Mouse (Mus musculus) hindbrain, embryonic 15.5 days (tissue): ENCODE results near the gene Hat1. TPM values are rescaled to one million over a fixed set of nuclear protein-coding genes. Genes with fewer than 3 reads are reported as not detected.

Source experiments
- ATAC-seq: fragments of 200-750 bp; cut with Nextera tagmentation; 2 replicates; pipeline ENCODE4 v1.8.0; 2017; ENCODE audit warnings: low read depth, moderate number of reproducible peaks, moderate TSS enrichment; ENCODE audit not compliant: low FRiP score
- H3K27ac ChIP-seq: fragments of 300-500 bp; sonication (generic); replicated peaks from 2 replicates; pipeline ENCODE4 v1.5.1; 2015; ENCODE audit warnings: mild to moderate bottlenecking, inconsistent platforms
- H3K27me3 ChIP-seq: fragments of 300-500 bp; sonication (generic); 2 replicates; pipeline ENCODE4 v1.6.1; 2015; ENCODE audit warnings: control low read depth, inconsistent platforms
- H3K36me3 ChIP-seq: fragments of 300-500 bp; sonication (generic); 2 replicates; pipeline ENCODE4 v1.6.1; 2015; ENCODE audit warnings: control low read depth, inconsistent platforms
- H3K4me1 ChIP-seq: fragments of 300-500 bp; sonication (generic); replicated peaks from 2 replicates; pipeline ENCODE4 v1.6.1; 2015; ENCODE audit warnings: control low read depth, inconsistent platforms
- H3K4me2 ChIP-seq: fragments of 300-500 bp; sonication (generic); 2 replicates; pipeline ENCODE4 v1.6.1; 2015; ENCODE audit warnings: moderate library complexity, mild to moderate bottlenecking, inconsistent platforms
- H3K4me3 ChIP-seq: fragments of 300-500 bp; sonication (generic); 2 replicates; pipeline ENCODE4 v1.5.1; 2015; ENCODE audit warnings: mild to moderate bottlenecking, inconsistent platforms
- H3K9ac ChIP-seq: fragments of 300-500 bp; sonication (generic); 2 replicates; pipeline ENCODE4 v1.6.1; 2015; ENCODE audit warnings: inconsistent platforms
- H3K9me3 ChIP-seq: fragments of 300-500 bp; sonication (generic); 2 replicates; pipeline ENCODE4 v1.6.1; 2016; ENCODE audit warnings: control low read depth, inconsistent platforms
- WGBS: fragments of 180-500 bp; shearing (Covaris S2); methylation state at CpG from one replicate; pipeline ENCODE4 v1.1.7; 2015; 5-methylcytosine and 5-hydroxymethylcytosine counted together
- polyA plus RNA-seq: library from polyadenylated mRNA; unstranded; fragments of >200 nt; fragmentation: Nextera tagmentation; extraction: Ambion mirVana; gene quantifications from 2 replicates; pipeline ENCODE4 v1.2.1, GENCODE M21; 2015

The Hat1 gene
- 52.9 and 55.4 TPM in 2 replicates for polyA plus RNA-seq

DNA sequence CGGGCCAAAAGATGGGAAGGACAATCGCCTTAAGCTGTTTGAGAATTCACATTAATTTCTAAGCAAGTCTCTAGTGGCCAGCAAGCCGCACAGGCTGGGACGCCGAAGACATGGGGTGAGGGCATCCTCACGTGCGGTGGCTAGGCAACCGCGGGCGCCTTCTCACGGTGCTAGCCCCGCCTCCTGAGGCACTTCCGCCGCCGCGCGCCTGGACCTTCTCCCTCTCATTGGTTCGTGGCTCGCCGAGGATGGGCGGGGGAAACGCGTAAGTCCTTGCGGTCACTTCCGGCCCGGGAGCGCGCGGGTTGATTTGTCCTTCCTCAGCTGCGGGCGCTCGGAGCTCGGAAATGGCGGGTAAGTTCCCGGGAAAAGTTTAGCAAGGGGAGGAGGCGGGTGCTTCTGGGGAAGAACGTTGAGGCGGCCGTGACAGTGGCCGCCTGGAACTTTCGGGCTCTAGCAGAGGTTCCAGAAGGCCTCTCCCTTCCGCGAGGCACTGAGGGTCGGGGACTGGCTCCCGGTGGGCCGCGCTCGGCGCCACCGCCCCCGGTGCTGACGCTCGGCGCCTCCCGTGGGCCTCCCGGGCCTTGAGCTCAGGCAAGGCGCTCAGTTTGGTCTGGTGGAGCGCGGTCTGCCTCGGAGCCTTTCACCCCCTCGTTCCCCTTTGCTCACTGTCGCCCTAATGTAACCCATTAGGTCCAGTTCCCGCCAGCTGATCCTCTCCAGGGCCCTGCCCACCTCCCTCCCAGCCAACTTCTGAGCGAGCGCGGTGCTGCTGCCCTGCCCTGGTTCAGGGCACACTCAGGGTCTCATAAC is at the start of gene Hat1:
Hat1 (plus strand) TSS at position 8 of the 813 bp plus-strand sequence.
- peak within 1 kb of the TSS; percentile 69 for H3K27ac ChIP-seq
- peak within 1 kb of the TSS; percentile 88 for H3K4me3 ChIP-seq
- H3K4me1 ChIP-seq, result peaks cover 13% of the 10 kb centered on the region
- H3K27me3 ChIP-seq, result no peaks in the 10 kb centered on the region
- peak within 1 kb of the TSS; percentile 61 for H3K9ac ChIP-seq
- H3K36me3 ChIP-seq, result peaks cover 2% of the 10 kb centered on the region; the same call in 1 of the 2 replicates
- under 1% methylated on average over 66 of the region's 66 CpGs for WGBS
- peak within 1 kb of the TSS; percentile 79 for H3K4me2 ChIP-seq
- no peaks in the 10 kb centered on the region for H3K9me3 ChIP-seq
- ATAC-seq, result peak; percentile 99

GRCm38 (mm10) chr2:71340126-71340525 is 48.6 kb upstream of the Hat1 start:
- no peak overlapping the region for H3K27ac ChIP-seq
- ATAC-seq, result no peak
- H3K4me3 ChIP-seq, result no peak overlapping the region
- H3K4me1 ChIP-seq, result no peaks in the 10 kb centered on the region
- H3K9ac ChIP-seq, result no peak overlapping the region
- H3K9me3 ChIP-seq, result no peaks in the 10 kb centered on the region
- H3K4me2 ChIP-seq, result no peak overlapping the region
- no peaks in the 10 kb centered on the region for H3K27me3 ChIP-seq
- peaks cover 38% of the 10 kb centered on the region for H3K36me3 ChIP-seq
- WGBS, result 89% methylated on average over 5 of the region's 5 CpGs

- Histone ChIP-seq H3K27ac (no peak overlapping the region), H3K4me3 (no peak overlapping the region), H3K4me1 (no peaks in the 10 kb centered on the region), H3K4me2 (no peak overlapping the region), H3K36me3 (peaks cover 26% of the 10 kb centered on the region), H3K9ac (no peak overlapping the region), H3K9me3 (no peaks in the 10 kb centered on the region), H3K27me3 (no peaks in the 10 kb centered on the region)
- no peak for ATAC-seq
- 89% methylated on average over 10 of the region's 10 CpGs for WGBS
Measured at GRCm38 (mm10) chr2:71343884-71344640, 44.7 kb upstream of the Hat1 start.

- no peak for ATAC-seq
- Histone ChIP-seq H3K4me2 (no peak overlapping the region), H3K27ac (no peak overlapping the region), H3K9me3 (no peaks in the 10 kb centered on the region), H3K36me3 (peaks cover 20% of the 10 kb centered on the region), H3K27me3 (no peaks in the 10 kb centered on the region), H3K9ac (no peak overlapping the region), H3K4me1 (0 out of 2 replicates have a peak, but pooled peaks cover 8% of the 10 kb centered on the region), H3K4me3 (no peak overlapping the region)
- 92% methylated on average over 10 of the region's 10 CpGs for WGBS
Measured at GRCm38 (mm10) chr2:71347160-71347559, 41.6 kb upstream of the Hat1 start.

- no peak overlapping the region for H3K9ac ChIP-seq
- no peak for ATAC-seq
- H3K27me3 ChIP-seq, result no peaks in the 10 kb centered on the region
- no peaks in the 10 kb centered on the region for H3K9me3 ChIP-seq
- H3K36me3 ChIP-seq, result peaks cover 13% of the 10 kb centered on the region
- no peak overlapping the region for H3K4me2 ChIP-seq
- WGBS, result 94% methylated on average over 20 of the region's 20 CpGs
- H3K4me3 ChIP-seq, result no peak overlapping the region
- no peak overlapping the region for H3K27ac ChIP-seq
- 0 out of 2 replicates have a peak, but pooled peaks cover 8% of the 10 kb centered on the region for H3K4me1 ChIP-seq
Measured at GRCm38 (mm10) chr2:71347732-71348490, 40.8 kb upstream of the Hat1 start.

DNA sequence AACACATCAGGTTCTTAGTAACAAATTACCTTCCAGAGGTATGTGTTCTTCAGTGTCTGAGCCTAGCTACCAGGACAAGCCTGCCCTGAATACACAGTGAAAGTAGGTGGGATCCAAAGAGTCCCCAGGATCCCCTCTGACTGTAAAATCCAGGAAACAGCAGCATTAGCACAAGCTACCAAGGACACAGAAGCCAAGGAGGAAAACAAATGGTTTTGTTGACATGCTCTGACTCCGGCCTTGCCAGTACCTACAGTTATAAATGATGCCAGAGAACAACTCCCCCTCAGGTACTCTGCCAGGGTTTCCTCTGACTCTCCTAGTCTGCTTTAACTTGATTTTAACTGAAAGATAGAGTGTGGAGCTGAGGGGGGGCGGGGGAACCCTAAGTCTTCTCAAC is 39.2 kb upstream of the Hat1 start:
- H3K36me3 ChIP-seq, result no peaks in the 10 kb centered on the region
- H3K27me3 ChIP-seq, result no peaks in the 10 kb centered on the region
- H3K4me3 ChIP-seq, result no peak overlapping the region
- no peaks in the 10 kb centered on the region for H3K9me3 ChIP-seq
- H3K9ac ChIP-seq, result no peak overlapping the region
- H3K27ac ChIP-seq, result no peak overlapping the region
- no peak overlapping the region for H3K4me2 ChIP-seq
- no peak for ATAC-seq
- 0 out of 2 replicates have a peak, but pooled peaks cover 8% of the 10 kb centered on the region for H3K4me1 ChIP-seq
- WGBS, result 86% methylated on average over 2 of the region's 2 CpGs

GRCm38 (mm10) chr2:71350181-71350580 is 38.6 kb upstream of the Hat1 start:
- Histone ChIP-seq H3K27me3 (no peaks in the 10 kb centered on the region), H3K4me2 (no peak overlapping the region), H3K4me3 (no peak overlapping the region), H3K4me1 (0 out of 2 replicates have a peak, but pooled peaks cover 8% of the 10 kb centered on the region), H3K27ac (no peak overlapping the region), H3K36me3 (no peaks in the 10 kb centered on the region), H3K9ac (no peak overlapping the region), H3K9me3 (no peaks in the 10 kb centered on the region)
- ATAC-seq, result no peak
- 81% methylated on average over 7 of the region's 7 CpGs for WGBS

DNA sequence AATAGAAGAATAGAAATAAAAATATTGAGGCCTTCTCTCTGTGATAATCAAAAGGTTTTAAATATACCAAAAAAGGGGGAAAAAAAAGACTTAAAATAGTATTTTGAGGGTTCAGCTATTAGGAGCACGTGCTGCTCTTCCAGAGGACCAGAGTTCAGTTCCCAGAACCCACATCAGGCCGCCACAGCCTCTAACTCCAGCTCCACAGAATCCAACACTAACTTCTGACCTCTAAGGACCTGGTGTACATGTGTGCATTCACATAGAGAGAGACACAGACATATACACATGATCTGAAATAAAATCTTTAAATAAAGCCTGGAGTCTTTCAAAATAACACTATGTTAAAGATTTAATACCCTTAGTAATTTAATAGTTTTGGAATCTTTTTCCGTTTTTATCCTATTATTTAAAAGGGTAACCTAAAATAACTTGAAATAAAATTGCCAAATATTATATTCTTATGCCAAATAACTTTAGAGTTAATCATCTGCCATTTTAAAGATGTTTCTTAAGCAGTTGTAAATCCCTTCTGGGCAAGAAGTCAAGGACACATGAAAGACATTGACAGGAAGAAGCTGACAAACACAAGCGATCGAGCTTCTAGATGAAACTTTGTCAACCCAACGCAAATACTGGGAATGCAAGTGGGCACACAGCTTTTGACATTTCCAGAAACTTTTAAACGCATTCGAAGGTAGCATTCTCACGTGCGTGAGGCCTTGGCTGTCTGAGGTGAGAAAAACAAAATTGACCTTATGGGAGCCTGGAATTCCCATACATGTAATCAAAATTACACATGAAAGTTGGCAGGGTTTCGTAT is 37.6 kb upstream of the Hat1 start:
- Histone ChIP-seq H3K36me3 (no peaks in the 10 kb centered on the region), H3K9ac (no peak overlapping the region), H3K4me2 (no peak overlapping the region), H3K4me3 (no peak overlapping the region), H3K4me1 (0 out of 2 replicates have a peak, but pooled peaks cover 8% of the 10 kb centered on the region), H3K27ac (no peak overlapping the region), H3K27me3 (no peaks in the 10 kb centered on the region), H3K9me3 (no peaks in the 10 kb centered on the region)
- ATAC-seq, result no peak
- WGBS, result 91% methylated on average over 11 of the region's 11 CpGs

- Histone ChIP-seq H3K9me3 (no peaks in the 10 kb centered on the region), H3K36me3 (no peaks in the 10 kb centered on the region), H3K4me1 (0 out of 2 replicates have a peak, but pooled peaks cover 8% of the 10 kb centered on the region), H3K4me2 (no peak overlapping the region), H3K4me3 (no peak overlapping the region), H3K9ac (no peak overlapping the region), H3K27ac (no peak overlapping the region), H3K27me3 (no peaks in the 10 kb centered on the region)
- no peak for ATAC-seq
- WGBS, result 91% methylated on average over 3 of the region's 3 CpGs
Measured at GRCm38 (mm10) chr2:71351727-71351987, 37.1 kb upstream of the Hat1 start.

- no peaks in the 10 kb centered on the region for H3K9me3 ChIP-seq
- WGBS, result 54% methylated on average over 10 of the region's 10 CpGs
- no peaks in the 10 kb centered on the region for H3K27me3 ChIP-seq
- no peak overlapping the region for H3K4me2 ChIP-seq
- H3K27ac ChIP-seq, result no peak overlapping the region
- H3K9ac ChIP-seq, result no peak overlapping the region
- H3K4me3 ChIP-seq, result no peak overlapping the region
- no peak for ATAC-seq
- 0 out of 2 replicates have a peak, but pooled peaks cover 8% of the 10 kb centered on the region for H3K4me1 ChIP-seq
- H3K36me3 ChIP-seq, result peaks cover 2% of the 10 kb centered on the region; the same call in 1 of the 2 replicates
Measured at GRCm38 (mm10) chr2:71353306-71354054, 35.3 kb upstream of the Hat1 start.

- Histone ChIP-seq H3K4me2 (no peak overlapping the region), H3K4me3 (no peak overlapping the region), H3K9ac (no peak overlapping the region), H3K36me3 (peaks cover 6% of the 10 kb centered on the region; the same call in 1 of the 2 replicates), H3K27me3 (no peaks in the 10 kb centered on the region), H3K4me1 (0 out of 2 replicates have a peak, but pooled peaks cover 8% of the 10 kb centered on the region), H3K9me3 (no peaks in the 10 kb centered on the region), H3K27ac (no peak overlapping the region)
- 68% methylated on average over 5 of the region's 5 CpGs for WGBS
- no peak for ATAC-seq
Measured at GRCm38 (mm10) chr2:71354055-71354425, 34.7 kb upstream of the Hat1 start.
